Mouse (Mus musculus) thymus, adult 2 months (tissue): ENCODE measurements at regions not wholly inside any gene's neighbourhood (a gene's known extent, or its start where the extent isn't known, plus 50 kb on each side); places are given as distances from the start of the nearest gene placed in this dataset.

Source experiments
- CTCF ChIP-seq: fragments of 200-500 bp; IDR thresholded peaks from 2 replicates; pipeline ENCODE4 v1.5.1; 2012; ENCODE audit warnings: mild to moderate bottlenecking, control low read depth, low read length, moderate library complexity, borderline replicate concordance; ENCODE audit not compliant: control insufficient read depth, poor library complexity, insufficient read depth; ENCODE audit errors: extremely low read depth
- POLR2A ChIP-seq: fragments of 200-500 bp; IDR thresholded peaks from 2 replicates; pipeline ENCODE4 v1.6.1; 2012; ENCODE audit warnings: mild to moderate bottlenecking, low read length, control low read depth, moderate library complexity; ENCODE audit not compliant: control insufficient read depth, poor library complexity, insufficient read depth; ENCODE audit errors: extremely low read depth

DNA sequence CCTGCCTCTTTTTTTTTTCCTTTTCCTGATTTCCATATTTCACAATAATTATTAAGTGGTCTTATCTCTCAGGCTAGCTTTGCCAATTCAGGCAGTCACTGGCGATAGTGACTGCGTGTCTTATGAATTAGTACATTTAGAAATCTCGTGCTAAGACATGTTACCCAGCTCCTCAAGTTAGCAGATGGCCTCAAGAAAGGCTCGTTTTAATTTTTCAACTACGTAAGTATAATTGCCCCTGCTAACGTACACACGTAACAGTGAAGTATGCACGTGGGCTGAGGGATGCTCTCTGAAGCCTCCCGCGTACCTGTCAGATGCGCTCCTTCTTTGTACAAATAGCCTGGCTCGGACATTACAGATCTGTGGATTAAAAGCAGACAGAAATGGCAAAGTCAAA is 366.8 kb downstream of the Vrk1 start:
- no peak for TF ChIP-seq CTCF
- TF ChIP-seq POLR2A = no peak
